Mouse (Mus musculus): ENCODE measurements at regions not wholly inside any gene's neighbourhood (a gene's known extent, or its start where the extent isn't known, plus 50 kb on each side); places are given as distances from the start of the nearest gene placed in this dataset.

DNA sequence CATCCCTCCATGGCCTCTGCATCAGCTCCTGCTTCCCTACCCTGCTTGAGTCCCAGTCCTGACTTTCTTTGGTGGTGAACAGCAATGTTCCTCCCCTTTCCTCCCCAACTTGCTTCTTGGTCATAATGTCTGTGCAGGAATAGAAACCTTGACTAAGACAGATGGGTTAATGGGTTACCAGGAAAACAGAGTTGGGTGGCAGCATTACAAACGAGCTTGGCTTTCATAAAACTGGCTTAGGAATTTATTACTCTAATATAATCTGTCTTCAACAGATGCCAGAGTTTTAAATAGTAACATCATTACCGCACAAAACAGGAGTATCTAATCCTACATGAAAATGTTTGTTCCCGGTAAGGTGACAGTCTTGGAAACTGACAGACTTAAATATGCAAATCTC lies 77.7 kb upstream of the Nphp3 start:
- DNase-seq = no peak

DNA sequence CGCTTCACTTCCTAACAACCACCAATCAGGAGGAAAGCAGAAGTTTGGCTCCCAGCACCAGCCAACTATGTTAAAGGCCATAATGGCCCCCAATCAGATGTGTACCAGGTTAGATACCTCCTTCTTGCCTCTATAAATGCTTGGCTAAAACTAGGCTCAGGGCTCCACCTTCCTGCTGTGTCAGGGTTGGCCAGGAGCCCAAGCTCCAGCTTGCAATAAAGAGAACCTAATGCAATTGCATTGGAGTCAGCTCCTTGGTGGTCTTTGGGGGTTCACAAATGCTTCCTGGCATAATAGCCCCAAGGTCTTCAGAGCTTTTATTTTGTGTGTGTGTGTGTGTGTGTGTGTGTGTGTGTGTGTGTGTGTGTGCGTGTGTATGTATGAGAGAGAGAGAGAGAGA lies 76.9 kb upstream of the Nphp3 start:
- DNase-seq = peak; percentile 81 to 86

DNA sequence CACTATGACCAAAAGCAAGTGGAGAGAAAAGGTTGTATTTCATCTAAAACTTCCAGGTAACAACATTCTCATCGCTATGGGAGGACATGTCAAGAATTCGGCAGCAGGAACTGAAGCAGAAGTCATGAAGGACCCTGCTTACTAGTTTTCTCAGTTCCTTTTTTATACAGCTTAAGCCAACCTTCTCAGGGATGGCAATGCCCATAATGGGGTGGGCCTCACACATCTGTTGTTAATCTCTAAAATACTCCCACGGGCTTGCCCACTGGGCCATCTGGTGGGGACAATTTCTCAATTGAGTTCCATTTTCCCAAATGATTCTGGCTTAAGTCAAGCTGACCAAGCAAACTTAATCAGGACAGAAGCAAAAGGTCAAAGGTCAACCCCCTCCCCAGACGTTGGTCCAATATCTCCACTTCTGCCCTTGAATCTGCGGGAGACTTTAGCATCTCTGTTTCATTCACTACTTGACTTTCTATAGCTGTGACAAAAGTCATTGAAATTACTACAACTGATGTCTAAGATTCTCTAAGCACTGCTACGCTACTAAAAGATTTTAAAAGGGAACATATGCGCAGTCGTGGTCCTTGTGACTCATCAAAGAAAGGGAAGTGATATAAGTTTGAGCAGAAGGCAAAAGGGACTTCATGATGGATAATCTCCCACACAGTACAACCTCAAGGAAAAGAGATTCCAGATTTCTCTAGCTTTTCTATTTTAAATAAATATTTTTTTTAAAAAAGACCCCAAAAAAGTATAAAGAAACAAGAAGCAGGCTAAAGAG lies 73.4 kb upstream of the Nphp3 start:
- DNase-seq = no peak

GRCm38 (mm10) chr9:103938070-103938469 lies 64.3 kb upstream of the Nphp3 start:
- no peak for DNase-seq

DNA sequence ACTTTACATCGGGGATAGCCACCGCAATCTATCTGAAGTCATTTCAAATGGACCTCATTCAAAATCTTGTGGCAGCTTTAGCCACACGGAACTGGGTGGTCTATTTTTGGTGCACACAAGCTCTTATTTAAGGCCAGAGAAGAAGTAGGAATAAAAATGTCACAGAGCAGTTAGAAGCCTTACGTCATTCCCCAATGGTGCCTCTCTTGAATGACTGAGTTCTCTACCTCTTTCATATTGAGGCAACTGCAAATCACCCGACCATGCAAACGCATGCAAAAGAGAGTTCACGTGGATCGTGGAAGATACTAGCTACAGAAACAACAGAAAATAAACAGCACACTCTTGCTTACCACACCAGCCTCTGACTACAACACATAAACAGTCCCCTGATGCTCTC lies 62.3 kb upstream of the Nphp3 start:
- DNase-seq = no peak

GRCm38 (mm10) chr9:103940506-103940905 lies 61.8 kb upstream of the Nphp3 start:
- peak; percentile 35 to 62 for DNase-seq

GRCm38 (mm10) chr9:103941176-103941900 lies 61.0 kb upstream of the Nphp3 start:
- no peak for DNase-seq

DNA sequence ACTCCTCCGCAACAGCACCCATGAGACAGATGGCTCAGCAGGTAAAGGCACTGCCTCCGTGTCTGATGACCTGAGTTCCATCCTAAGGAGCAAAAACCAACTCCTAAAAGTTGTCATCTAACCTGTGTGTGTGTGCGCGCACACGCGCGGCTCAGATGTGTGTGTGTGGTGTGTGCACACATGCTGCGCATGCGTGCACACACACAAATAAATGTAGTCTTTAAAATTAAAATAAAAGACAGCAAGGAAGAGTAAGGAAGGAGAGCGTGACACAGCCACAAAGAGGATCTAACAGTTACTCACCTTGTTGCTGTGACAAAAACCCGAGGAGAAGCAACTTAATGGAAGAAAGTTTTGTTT lies 60.5 kb upstream of the Nphp3 start:
- no peak for DNase-seq

DNA sequence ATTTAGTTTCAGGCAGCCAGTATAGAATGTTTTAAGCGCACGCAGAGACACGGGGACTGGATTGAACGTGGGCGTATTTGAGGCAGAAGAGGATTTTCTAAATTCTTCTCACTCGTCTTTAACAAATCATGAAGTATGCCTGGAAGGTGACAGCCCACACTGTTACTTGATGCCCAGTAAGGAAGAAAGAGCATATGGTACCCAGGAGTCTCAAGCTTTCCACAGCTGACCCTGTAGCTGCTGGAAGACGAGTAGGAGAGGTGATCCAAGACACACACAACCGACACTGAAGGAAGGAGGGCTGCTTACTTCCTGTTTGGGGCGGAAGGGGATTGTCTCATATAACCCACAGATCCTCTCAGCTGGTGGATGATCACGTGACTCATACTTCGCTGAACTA lies 56.9 kb upstream of the Nphp3 start:
- DNase-seq = no peak

DNA sequence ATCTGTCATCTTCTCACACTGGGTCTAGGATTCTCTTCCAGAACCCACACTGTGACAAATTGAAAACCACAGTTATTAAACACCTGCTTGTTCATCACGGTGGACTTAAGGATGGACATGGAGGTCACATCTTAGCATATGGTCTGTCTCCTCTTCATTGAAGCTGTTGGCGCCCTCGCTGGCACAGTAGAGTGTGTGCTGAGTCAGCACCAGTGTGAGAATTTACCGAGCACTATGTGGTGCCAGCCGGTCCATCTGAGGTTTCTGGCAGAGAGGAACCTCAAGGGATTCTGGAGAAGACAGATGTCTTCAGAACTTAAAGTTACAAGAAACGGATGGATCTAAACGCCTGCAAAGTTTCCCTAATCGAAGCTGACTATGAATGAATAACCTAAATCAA lies 50.5 kb upstream of the Nphp3 start:
- DNase-seq = peak; percentile 63 to 65
